Mouse (Mus musculus): Measurements from ENCODE around the gene Scaper.

DNA sequence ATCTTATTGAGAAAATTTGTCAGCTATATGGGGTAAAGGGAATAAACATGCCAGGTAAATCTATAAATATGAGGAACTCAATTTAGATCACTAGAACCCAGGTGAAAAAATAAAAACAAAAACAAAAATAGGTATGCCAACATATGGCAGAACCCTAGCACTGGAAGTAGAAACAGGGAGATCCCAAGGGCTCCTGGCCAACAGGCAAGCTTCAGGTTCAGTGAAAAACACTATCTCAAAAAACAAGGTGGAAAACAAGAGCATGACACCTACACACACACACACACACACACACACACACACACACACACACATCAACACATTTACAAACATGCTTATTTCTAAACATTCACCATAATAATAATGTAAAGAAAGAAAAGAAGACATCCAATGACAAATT lies 21.2 kb downstream of the Scaper start:
- no peak for TF ChIP-seq MAFK (IDR thresholded peaks at IDR 0.05; ENCODE audit: insufficient read depth, low read depth, low read length)
- no peak for TF ChIP-seq CHD2 (IDR thresholded peaks at IDR 0.05; ENCODE audit: low read depth, low read length)
- no peak for TF ChIP-seq ZC3H11A (IDR thresholded peaks at IDR 0.05; ENCODE audit: borderline replicate concordance, low read depth, low read length)
